Mouse (Mus musculus) bone marrow macrophage, adult 2 months (primary cell): ENCODE measurements around the gene Ppp2r2c. TPM values are rescaled to one million over a fixed set of nuclear protein-coding genes. Genes with fewer than 3 reads are reported as not detected.

ENCODE experiments used
- H3K27ac ChIP-seq: 2 replicates; pipeline ENCODE4 v1.5.1; 2012; ENCODE audit warnings: low read depth, low read length; ENCODE audit not compliant: insufficient read depth
- H3K4me1 ChIP-seq: 2 replicates; pipeline ENCODE4 v1.6.1; 2012; ENCODE audit warnings: low read length; ENCODE audit not compliant: control insufficient read depth, insufficient read depth
- H3K4me3 ChIP-seq: 2 replicates; pipeline ENCODE4 v1.5.1; 2012; ENCODE audit warnings: mild to moderate bottlenecking, low read length, moderate library complexity; ENCODE audit not compliant: insufficient read depth
- CTCF ChIP-seq: IDR thresholded peaks from 2 replicates; pipeline ENCODE4 v1.5.1; 2012; ENCODE audit warnings: low read depth, mild to moderate bottlenecking, low read length, moderate library complexity
- POLR2A ChIP-seq: IDR thresholded peaks from 2 replicates; pipeline ENCODE4 v1.6.1; 2012; ENCODE audit warnings: mild to moderate bottlenecking, low read depth, low read length, borderline replicate concordance
- polyA plus RNA-seq: library from polyadenylated mRNA; stranded (reverse); fragments of >200 nt; gene quantifications from 2 replicates; pipeline ENCODE4 v1.2.4, GENCODE M21; 2012; ENCODE audit not compliant: missing spikeins, insufficient read depth, insufficient read length

The Ppp2r2c gene
- polyA plus RNA-seq, 1 experiment: not detected

DNA sequence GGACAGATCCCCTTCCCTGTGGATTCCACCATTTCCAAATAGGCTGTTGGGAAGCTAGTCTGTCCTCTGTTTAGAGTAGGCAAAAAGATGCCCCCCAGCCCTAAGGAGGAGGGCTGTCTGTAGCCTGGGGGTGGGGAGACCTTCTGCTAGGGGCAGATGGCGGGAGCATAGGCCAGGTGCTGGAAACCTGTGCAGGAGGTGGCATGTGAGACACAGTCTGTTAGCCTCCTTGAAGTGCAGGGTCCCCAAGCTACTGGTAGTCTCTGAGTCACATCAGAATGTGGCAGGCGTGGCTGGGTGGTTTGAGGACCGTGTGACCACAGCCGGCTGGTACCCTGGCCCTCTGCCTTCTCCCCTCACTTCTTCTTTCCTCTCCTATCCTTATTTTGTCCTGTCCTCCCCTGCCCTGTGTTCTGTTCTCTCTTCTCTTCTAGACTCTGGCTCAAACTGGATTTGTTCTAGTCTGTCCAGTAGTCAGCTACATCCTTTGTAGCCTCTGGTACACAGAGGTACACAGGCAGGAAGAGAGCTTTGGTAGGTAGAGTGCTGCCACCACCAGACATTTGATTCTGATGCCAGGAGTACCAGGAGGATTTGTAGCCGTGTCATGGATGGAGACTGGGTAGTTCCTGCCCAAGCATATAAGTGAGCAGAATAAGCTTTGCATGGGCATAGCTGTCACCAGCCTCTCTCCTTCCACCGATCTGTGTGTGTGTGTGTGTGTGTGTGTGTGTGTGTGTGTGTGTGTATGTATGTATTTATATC lies 26.5 kb downstream of the Ppp2r2c start:
- Histone ChIP-seq H3K4me3 (no peak overlapping the region), H3K27ac (no peak overlapping the region), H3K4me1 (no peaks in the 10 kb centered on the region)
- TF ChIP-seq CTCF (no peak), POLR2A (no peak)

DNA sequence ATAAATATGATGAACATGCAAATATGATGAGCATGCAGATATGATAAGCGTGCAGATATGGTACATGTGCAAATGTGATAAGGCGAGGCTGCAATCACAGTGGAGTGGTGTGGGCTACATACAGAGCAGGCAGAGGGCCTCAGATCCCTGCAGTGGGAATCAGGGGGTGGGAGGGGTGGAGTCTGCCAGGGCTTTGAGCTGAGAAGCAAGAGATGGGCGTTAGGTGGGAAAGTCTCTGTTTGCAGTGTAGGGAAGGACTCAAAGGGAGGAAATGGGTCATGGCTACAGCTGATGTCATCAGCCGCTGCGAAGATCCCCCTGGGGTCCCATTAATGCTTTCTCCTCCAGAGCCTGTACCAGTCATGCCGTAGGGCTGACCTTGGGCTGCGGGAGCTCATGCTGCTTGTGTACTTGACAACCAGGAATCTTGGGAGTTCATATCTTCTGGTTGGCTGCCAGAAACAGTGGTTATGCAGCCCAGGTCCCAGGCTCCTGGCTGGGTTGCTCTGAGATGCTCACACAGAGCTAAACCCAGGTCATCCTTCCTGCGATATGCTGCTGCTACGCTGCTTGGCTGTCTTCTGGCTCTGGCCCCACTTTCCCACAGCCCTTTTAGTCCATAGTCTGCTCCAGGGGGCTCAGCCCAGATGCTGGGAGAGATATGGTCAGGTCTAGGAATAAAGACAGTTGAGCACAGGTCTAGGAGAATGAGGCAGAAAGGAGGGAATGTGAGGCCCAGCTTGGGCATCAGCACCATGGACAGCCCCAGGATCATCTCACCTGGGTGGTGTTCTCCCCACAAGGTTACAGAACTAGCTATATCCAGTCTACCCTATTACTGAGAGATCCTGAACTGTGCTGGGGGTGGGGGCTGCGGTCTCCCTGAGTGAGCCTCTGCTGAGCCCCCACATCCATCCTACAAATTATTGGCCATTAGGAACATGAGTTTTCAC lies 27.6 kb downstream of the Ppp2r2c start:
- TF ChIP-seq POLR2A (no peak), CTCF (no peak)
- H3K27ac ChIP-seq: no peak overlapping the region
- H3K4me1 ChIP-seq: no peaks in the 10 kb centered on the region
- H3K4me3 ChIP-seq: no peak overlapping the region

DNA sequence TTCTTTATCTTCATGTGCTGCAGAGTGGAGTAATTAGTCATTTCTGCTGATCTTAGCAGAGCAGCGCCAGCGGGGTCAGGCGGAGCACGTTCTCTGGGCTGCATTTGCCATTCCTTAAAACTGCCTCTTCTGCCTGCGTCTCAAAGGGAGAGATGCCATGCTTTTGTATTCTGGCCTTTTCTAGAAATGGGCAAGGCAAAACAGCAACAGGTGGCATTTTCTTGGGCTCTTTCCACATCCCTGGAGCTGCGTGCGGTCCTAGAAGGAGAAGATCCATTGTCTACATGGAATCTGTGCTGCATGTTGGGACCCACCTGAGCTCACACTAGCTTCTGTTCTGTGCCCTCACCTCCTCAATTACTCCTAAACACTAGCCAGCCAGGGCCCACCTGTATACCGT lies 29.7 kb downstream of the Ppp2r2c start:
- Histone ChIP-seq H3K4me3 (no peak overlapping the region), H3K27ac (no peak overlapping the region), H3K4me1 (no peaks in the 10 kb centered on the region)
- TF ChIP-seq POLR2A: no peak
- no peak for TF ChIP-seq CTCF

DNA sequence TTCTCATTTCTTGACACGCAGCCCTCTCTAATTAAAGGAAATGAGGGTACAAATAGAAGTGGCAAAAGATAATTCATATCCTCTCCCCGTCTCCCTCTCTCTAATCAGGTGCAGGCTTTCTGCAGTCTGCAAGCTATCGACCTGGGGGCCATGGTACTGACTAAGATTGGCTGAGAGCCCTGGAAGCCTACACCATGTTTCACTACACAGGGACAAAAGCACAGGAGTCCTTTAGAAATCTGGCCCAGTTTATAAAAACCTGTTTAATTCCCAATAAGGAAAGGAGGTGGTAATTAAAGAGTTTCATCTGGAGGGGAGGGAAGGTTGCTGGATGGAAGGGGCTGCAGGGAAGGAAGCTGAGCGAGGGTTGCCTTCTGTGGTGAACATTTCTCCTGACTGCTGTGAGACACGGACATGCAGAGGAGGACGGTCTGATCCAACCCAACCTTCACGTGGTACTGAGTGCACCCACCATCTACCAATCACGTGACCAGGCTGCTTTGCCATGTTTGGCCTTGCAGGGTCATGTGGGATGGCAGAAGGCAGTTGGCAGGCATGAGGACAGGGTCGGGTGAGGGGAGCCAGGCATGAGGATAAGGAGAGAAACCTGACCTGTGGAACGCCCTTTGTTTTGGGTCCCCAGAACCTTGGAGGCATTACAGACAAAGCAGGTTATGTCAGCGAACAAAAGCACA lies 30.2 kb downstream of the Ppp2r2c start:
- no peaks in the 10 kb centered on the region for H3K4me1 ChIP-seq
- H3K4me3 ChIP-seq: no peak overlapping the region
- H3K27ac ChIP-seq: no peak overlapping the region
- TF ChIP-seq POLR2A (no peak), CTCF (no peak)

DNA sequence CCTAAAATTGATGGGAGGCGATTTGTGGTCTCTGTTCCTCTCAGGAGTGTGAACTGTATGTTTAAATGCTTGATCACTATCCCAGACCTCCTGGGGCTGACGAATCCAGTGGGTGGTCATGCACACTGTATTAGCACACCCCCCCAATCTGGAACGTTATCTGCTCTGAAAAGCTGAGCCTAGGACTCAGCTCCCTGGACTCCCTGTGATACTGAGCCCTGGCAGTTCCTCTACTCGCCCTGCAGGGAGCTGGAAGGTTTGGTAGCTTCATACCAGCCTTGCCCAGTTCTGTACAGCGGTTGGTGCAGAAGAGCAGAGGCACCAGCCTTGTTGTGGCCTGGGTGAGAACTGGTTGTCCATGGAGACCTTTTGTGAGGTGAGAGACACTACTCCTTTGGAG lies 31.1 kb downstream of the Ppp2r2c start:
- Histone ChIP-seq H3K27ac (no peak overlapping the region), H3K4me1 (no peaks in the 10 kb centered on the region), H3K4me3 (no peak overlapping the region)
- TF ChIP-seq POLR2A: no peak
- TF ChIP-seq CTCF: no peak

DNA sequence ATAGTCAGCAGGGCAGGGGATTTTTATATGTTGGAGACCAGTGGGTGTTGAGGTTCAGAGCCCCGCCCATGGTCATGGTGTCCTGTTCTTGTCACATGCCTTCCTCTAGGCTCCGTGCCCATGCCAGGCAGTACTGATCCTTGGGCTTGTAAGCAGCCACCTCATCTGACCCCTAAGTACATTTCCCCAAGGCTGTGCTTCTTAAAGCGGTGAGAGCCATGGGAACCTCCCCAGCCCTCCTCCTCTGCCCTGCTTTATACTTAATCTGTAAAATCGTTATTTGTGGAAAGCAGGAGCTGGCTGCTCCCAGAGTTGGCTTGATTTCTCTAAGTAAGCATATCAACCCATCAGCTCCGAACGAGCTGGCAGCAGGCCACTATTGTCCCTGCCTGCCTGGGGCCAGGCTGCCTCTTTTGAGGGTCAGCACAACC lies 31.9 kb downstream of the Ppp2r2c start:
- no peak for TF ChIP-seq CTCF
- TF ChIP-seq POLR2A: no peak
- no peaks in the 10 kb centered on the region for H3K4me1 ChIP-seq
- H3K4me3 ChIP-seq: no peak overlapping the region
- H3K27ac ChIP-seq: no peak overlapping the region

DNA sequence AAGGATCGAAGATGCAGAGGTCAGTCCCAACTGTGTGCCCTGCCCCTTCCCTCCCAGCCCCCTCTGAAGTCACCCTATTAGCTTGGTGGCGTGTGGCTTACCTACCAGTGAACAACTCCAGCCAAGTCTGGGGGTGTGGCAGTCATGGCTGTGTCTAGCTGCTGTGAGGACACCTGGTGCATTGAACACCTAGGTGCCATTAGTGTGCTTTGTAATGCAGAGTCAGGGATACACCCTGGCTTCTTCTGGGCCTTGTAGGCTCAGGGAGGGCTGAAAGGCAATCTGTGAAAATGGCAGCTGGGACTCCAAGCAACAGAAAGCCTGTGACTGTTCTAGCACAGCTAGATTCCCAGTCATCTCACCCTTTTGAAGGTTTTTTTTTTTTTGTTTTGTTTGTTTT lies 34.5 kb downstream of the Ppp2r2c start:
- no peak overlapping the region for H3K27ac ChIP-seq
- no peak overlapping the region for H3K4me3 ChIP-seq
- no peaks in the 10 kb centered on the region for H3K4me1 ChIP-seq
- TF ChIP-seq POLR2A (no peak), CTCF (no peak)

DNA sequence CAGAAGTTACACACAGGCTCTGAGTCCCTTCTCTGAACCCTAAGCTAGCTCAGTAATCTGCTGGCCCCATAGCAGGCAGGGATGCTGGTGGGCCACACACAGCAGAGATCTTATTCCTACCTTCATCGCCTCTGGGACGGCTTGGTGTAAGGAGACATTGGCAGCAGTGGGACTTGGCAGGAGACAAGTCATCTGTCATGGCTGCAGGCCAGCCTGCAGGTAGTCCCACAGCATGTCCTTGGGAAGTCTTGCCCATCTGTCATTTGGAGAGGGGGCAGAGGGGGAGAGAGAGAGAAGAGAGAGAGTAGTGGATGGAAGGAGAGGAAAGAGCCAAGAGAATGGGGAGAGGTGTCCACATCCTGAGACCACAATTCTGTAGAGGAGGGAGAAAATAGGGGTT lies 35.8 kb downstream of the Ppp2r2c start:
- Histone ChIP-seq H3K27ac (no peak overlapping the region), H3K4me1 (no peaks in the 10 kb centered on the region), H3K4me3 (no peak overlapping the region)
- TF ChIP-seq POLR2A: no peak

DNA sequence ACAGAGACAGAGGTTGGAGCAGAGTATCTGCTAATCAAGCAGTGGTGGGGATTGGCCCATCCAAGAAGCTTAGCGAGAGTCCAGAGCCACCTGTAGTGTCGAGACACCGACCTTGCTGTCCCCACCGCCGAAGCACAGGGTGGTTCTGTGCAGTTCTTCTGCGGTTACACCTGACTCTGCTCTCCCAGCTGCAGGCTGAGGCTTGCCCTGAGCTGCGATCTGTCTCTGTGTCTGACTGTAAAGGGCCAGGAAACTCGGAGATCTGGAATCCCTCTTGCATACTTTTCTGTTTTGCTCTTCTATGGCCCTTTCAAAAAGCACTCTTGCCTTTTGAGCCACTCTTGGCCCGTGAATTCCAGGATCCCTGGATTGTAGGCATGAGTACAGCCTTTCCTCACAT lies 36.4 kb downstream of the Ppp2r2c start:
- Histone ChIP-seq H3K27ac (no peak overlapping the region), H3K4me3 (no peak overlapping the region), H3K4me1 (no peaks in the 10 kb centered on the region)
- TF ChIP-seq POLR2A (no peak), CTCF (no peak)
